8 mouse cellular contexts compared by ENCODE assay signal in the genomic region with DNA sequence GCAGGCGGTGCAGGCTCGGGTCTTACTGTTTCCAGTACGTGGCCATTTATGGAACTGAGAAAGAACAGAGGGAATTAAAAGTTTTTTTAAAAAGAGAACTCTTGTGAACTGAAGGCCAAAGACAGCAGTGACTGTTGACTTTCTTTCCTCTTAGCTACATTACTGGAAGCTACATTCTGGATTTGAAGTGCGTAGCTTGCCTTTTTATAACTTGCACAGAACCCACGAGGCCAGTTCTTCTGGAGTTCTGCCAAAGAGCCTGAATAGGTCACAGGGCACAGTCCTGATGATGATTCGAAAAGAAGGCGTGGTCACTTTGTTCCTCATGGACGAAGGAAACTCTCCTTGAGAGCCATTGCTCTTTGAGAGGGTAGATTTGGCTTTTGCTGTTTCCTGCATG. TPM values are rescaled to one million over a fixed set of nuclear protein-coding genes. Genes with fewer than 3 reads are reported as not detected.
DNase-seq lines count a peak whose midpoint lies in the region; ATAC-seq lines count a peak whose summit lies in the region.

No protein-coding gene starts in this region.

- DNase-seq in 3T3-L1 (ENCODE audit: low read depth, low spot score) (peak; percentile 13), adipocyte (ENCODE audit: low spot score) (peak; percentile 91)
- no peak for DNase-seq in layer of hippocampus, adult 18-20 months (ENCODE audit: low spot score in 2 of 2)
- DNase-seq in midbrain, embryonic 10.5 days (ENCODE audit: low spot score) = no peak
- DNase-seq in retina, embryonic 14.5 days (ENCODE audit: low spot score) = no peak

- 7% methylated on average over 8 of the region's 8 CpGs for WGBS in heart, embryonic 16.5 days
- 36% methylated on average over 8 of the region's 8 CpGs for WGBS in limb, embryonic 15.5 days
- 10% methylated on average over 8 of the region's 8 CpGs for WGBS in stomach, embryonic 16.5 days
- WGBS in midbrain, embryonic 10.5 days = 82% methylated on average over 8 of the region's 8 CpGs

- H3K9ac ChIP-seq in heart, embryonic 16.5 days (ENCODE audit: low read length) = peak overlapping the region; percentile 53
- H3K9ac ChIP-seq in limb, embryonic 15.5 days = no peak overlapping the region
- peak overlapping the region; percentile 53 for H3K9ac ChIP-seq in stomach, embryonic 16.5 days (ENCODE audit: low read length)

- no peaks in the 10 kb centered on the region for H3K27me3 ChIP-seq in heart, embryonic 16.5 days (ENCODE audit: control insufficient read depth, insufficient read depth, low read length)
- no peaks in the 10 kb centered on the region for H3K27me3 ChIP-seq in limb, embryonic 15.5 days
- H3K27me3 ChIP-seq in stomach, embryonic 16.5 days (ENCODE audit: control insufficient read depth, insufficient read depth, low read length) = no peaks in the 10 kb centered on the region
- no peaks in the 10 kb centered on the region for H3K27me3 ChIP-seq in midbrain, embryonic 10.5 days (ENCODE audit: low read depth, poor library complexity, severe bottlenecking)

- 0 out of 2 replicates have a peak, but pooled peaks have one; percentile 21 for ATAC-seq in heart, embryonic 16.5 days (replicated peaks; ENCODE audit: extremely low read depth, insufficient read depth, low FRiP score)
- no peak for ATAC-seq in limb, embryonic 15.5 days (ENCODE audit: insufficient number of reproducible peaks, low FRiP score, low TSS enrichment, low read depth)
- ATAC-seq in stomach, embryonic 16.5 days (ENCODE audit: insufficient read depth, low FRiP score) = peak; percentile 65

- peak overlapping the region; percentile 63 for H3K4me2 ChIP-seq in heart, embryonic 16.5 days (ENCODE audit: low read depth, low read length)
- peak overlapping the region; percentile 6; the same call in 1 of the 2 replicates for H3K4me2 ChIP-seq in limb, embryonic 15.5 days
- peak overlapping the region; percentile 47 for H3K4me2 ChIP-seq in stomach, embryonic 16.5 days (ENCODE audit: low read depth, low read length)

- H3K4me3 ChIP-seq in heart, embryonic 16.5 days (ENCODE audit: low read length) = peak overlapping the region; percentile 36
- H3K4me3 ChIP-seq in limb, embryonic 15.5 days = no peak overlapping the region
- H3K4me3 ChIP-seq in stomach, embryonic 16.5 days (replicated peaks; ENCODE audit: low read length) = peak overlapping the region; percentile 27
- H3K4me3 ChIP-seq in midbrain, embryonic 10.5 days = no peak overlapping the region

- H3K36me3 ChIP-seq in heart, embryonic 16.5 days (ENCODE audit: control insufficient read depth, insufficient read depth) = no peaks in the 10 kb centered on the region
- no peaks in the 10 kb centered on the region for H3K36me3 ChIP-seq in limb, embryonic 15.5 days
- no peaks in the 10 kb centered on the region for H3K36me3 ChIP-seq in stomach, embryonic 16.5 days (ENCODE audit: control insufficient read depth, insufficient read depth, low read length)
- H3K36me3 ChIP-seq in midbrain, embryonic 10.5 days = peaks cover 8% of the 10 kb centered on the region

- H3K27ac ChIP-seq in heart, embryonic 16.5 days (ENCODE audit: low read length) = peak overlapping the region; percentile 77
- 0 out of 2 replicates have a peak overlapping the region, but pooled peaks have one; percentile 34 for H3K27ac ChIP-seq in limb, embryonic 15.5 days
- peak overlapping the region; percentile 76 for H3K27ac ChIP-seq in stomach, embryonic 16.5 days (ENCODE audit: low read length)
- no peak overlapping the region for H3K27ac ChIP-seq in midbrain, embryonic 10.5 days (replicated peaks)

- no peaks in the 10 kb centered on the region for H3K9me3 ChIP-seq in heart, embryonic 16.5 days (replicated peaks; ENCODE audit: control insufficient read depth, low read length)
- H3K9me3 ChIP-seq in limb, embryonic 15.5 days = no peaks in the 10 kb centered on the region
- H3K9me3 ChIP-seq in stomach, embryonic 16.5 days (replicated peaks; ENCODE audit: control insufficient read depth, low read length) = no peaks in the 10 kb centered on the region
- H3K9me3 ChIP-seq in midbrain, embryonic 10.5 days (replicated peaks) = no peaks in the 10 kb centered on the region

- H3K4me1 ChIP-seq in heart, embryonic 16.5 days (ENCODE audit: control insufficient read depth, insufficient read depth, low read length) = peaks cover 33% of the 10 kb centered on the region
- peaks cover 16% of the 10 kb centered on the region for H3K4me1 ChIP-seq in limb, embryonic 15.5 days
- peaks cover 30% of the 10 kb centered on the region for H3K4me1 ChIP-seq in stomach, embryonic 16.5 days (ENCODE audit: control insufficient read depth, insufficient read depth, low read length)
- H3K4me1 ChIP-seq in midbrain, embryonic 10.5 days = peaks cover 20% of the 10 kb centered on the region

RNA-seq across cellular contexts. Expression of a gene that starts 35.6 kb away (rescaled TPM):
- 38.4 and 42.0 TPM in 2 replicates for polyA plus RNA-seq in heart, embryonic 16.5 days (2015; fragmentation: Nextera tagmentation; extraction: Ambion mirVana)
- polyA plus RNA-seq in limb, embryonic 15.5 days (2015; fragmentation: Nextera tagmentation; extraction: Ambion mirVana) = 43.9 and 45.9 TPM in 2 replicates
- 37.1 and 42.1 TPM in 2 replicates for polyA plus RNA-seq in stomach, embryonic 16.5 days (2015; fragmentation: Nextera tagmentation; extraction: Ambion mirVana)
- total RNA-seq in layer of hippocampus, adult 18-20 months (2021) = 10 to 100 TPM; 19.0 to 21.1 TPM
- polyA plus RNA-seq in midbrain, embryonic 10.5 days (2016; fragmentation: Nextera tagmentation; extraction: Ambion mirVana) = 91.9 and 93.1 TPM in 2 replicates

Comparison
In these comparisons a context has a peak if more than half of its experiments do, and no peak if none do; other contexts are left out.
1. DNase-seq: peak in 3T3-L1 (single experiment) and adipocyte (single experiment); none in layer of hippocampus, adult 18-20 months (0 of 2), midbrain, embryonic 10.5 days (single experiment) and retina, embryonic 14.5 days (single experiment).
2. H3K4me2 ChIP-seq: peak in every context shown above with its lines; median percentile 63 in heart, embryonic 16.5 days; 47 in stomach, embryonic 16.5 days; 6 in limb, embryonic 15.5 days.
3. H3K4me3 ChIP-seq: peak in heart, embryonic 16.5 days (single experiment) and stomach, embryonic 16.5 days (single experiment); none in limb, embryonic 15.5 days (single experiment) and midbrain, embryonic 10.5 days (single experiment).